Mouse (Mus musculus) erythroblast, embryonic 14.5 days (primary cell): ENCODE measurements around the gene Cycs. TPM values are rescaled to one million over a fixed set of nuclear protein-coding genes. Genes with fewer than 3 reads are reported as not detected.
A peak's percentile ranks its signal among the peaks of the same experiment; 100 is the strongest.

Experiments
- H3K27me3 ChIP-seq: 2 replicates; pipeline ENCODE4 v1.6.1; 2012; ENCODE audit warnings: inconsistent platforms; ENCODE audit not compliant: control insufficient read depth
- H3K36me3 ChIP-seq: 2 replicates; pipeline ENCODE4 v1.6.1; 2012; ENCODE audit warnings: mild to moderate bottlenecking, inconsistent platforms; ENCODE audit not compliant: control insufficient read depth
- H3K4me1 ChIP-seq: 2 replicates; pipeline ENCODE4 v1.6.1; 2012; ENCODE audit warnings: inconsistent platforms; ENCODE audit not compliant: control insufficient read depth
- H3K4me3 ChIP-seq: replicated peaks from 2 replicates; pipeline ENCODE3; 2012; ENCODE audit warnings: moderate library complexity, mild to moderate bottlenecking, inconsistent platforms
- H3K9me3 ChIP-seq: 2 replicates; pipeline ENCODE4 v1.6.1; 2012; ENCODE audit warnings: low read length, inconsistent platforms, mixed read lengths; ENCODE audit not compliant: control insufficient read depth
- GATA1 ChIP-seq: IDR thresholded peaks from 2 replicates; pipeline ENCODE4 v1.6.1; 2012; ENCODE audit warnings: low read length, inconsistent platforms, mixed read lengths
- TAL1 ChIP-seq: IDR thresholded peaks from 3 replicates; pipeline ENCODE4 v1.6.1; 2012; ENCODE audit warnings: low read length, inconsistent platforms, mixed read lengths
- polyA plus RNA-seq: library from polyadenylated mRNA; stranded (reverse); fragments of >175 nt; gene quantifications from 2 replicates; pipeline ENCODE4 v1.2.3, GENCODE M21; 2012

Gene Cycs
- 0.88 and 1.4 TPM in 2 replicates for polyA plus RNA-seq

DNA sequence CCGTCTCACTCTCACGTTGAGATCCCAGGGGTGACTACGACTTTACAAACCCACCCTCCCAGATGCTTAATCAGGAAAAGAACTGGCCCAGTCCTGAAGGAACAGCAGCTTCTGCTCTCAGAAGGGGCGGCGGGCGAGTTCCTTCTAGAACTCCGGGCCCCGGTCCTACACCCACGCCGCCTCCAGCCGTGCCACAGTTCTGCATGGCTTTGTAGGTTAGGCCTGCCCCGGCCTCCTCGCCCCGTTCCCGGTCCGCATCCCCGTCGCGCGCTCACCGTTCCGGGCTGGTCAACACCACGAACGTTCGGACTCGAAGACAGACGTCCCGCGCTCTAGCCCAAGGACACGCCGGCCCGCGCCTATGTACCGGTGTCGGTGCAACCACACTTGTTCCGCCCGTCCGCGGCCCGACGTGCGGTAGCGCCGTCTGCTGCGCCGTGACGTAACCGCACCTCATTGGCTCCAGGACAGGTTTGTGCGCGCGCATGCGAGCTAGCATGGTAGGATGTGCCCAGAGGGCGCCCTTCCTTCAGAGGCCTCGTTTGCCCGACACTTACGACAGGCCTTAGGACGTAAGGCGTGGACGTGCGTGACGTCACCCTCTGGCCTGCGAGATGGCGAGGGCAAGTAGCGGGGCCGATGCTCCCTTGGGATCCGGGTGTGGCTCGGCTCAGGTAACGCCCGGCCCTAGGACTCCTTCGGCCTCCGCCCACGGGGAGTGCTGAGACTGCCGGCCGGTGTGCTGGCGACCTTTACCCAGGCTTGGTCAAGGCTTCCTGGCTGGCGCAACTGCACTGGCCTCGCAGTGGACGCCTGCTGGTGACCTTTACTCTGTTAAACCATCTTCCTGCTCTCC, at the start of gene Cycs:
Gene Cycs, minus strand, starts transcription at position 398 of the 856 bp plus-strand sequence.
- H3K27me3 ChIP-seq, result no peaks in the 10 kb centered on the region
- TF ChIP-seq TAL1 (no peak), GATA1 (no peak)
- peaks cover 23% of the 10 kb centered on the region for H3K4me1 ChIP-seq
- H3K9me3 ChIP-seq, result no peaks in the 10 kb centered on the region
- peak within 1 kb of the TSS; percentile 83 for H3K4me3 ChIP-seq
- H3K36me3 ChIP-seq, result peaks cover 19% of the 10 kb centered on the region

DNA sequence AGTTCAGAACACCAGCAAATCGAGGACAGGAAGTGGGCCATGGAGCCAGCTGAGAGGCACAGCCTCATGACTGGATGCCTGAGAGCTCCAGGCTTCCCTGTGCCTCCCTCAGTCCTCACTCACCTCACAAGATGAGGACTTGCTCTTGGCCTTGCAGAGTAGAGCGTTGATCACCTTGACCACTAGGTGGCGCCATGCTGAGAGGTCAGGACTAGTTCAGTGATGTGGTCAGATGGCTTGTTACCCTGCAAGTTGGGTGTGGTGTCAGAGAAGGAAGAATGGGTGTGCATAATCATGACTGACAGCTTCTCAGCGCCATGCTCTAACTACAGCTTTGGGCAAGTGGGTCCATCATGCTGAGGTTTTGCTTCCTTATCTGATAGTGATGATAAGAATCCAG, 35.3 kb upstream of the Cycs start:
- peaks cover 4% of the 10 kb centered on the region for H3K4me1 ChIP-seq
- H3K9me3 ChIP-seq, result no peaks in the 10 kb centered on the region
- H3K36me3 ChIP-seq, result no peaks in the 10 kb centered on the region
- TF ChIP-seq TAL1, result no peak
- no peak for TF ChIP-seq GATA1
- H3K27me3 ChIP-seq, result no peaks in the 10 kb centered on the region
- H3K4me3 ChIP-seq, result no peak overlapping the region

DNA sequence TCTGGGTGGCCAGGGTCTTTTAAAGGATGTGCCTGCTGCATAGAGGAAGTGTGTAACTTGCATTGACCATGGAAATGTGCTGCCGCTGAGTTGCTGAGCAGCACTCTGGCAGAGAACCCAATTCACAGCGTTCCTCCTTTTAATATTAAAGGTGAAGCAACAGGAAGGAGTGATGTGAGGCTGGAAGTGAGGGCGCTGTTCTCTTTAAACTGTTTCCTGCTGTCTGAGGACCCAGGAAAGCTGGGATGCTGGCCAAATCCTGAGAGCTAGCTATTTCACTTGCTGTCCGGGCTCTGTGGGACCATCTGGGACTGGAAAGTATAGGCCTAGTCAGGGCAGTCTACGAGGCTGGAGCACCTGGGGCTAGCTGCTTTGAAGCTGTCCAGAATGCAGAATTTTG, 32.2 kb upstream of the Cycs start:
- TF ChIP-seq GATA1 (no peak), TAL1 (no peak)
- peaks cover 4% of the 10 kb centered on the region for H3K9me3 ChIP-seq
- H3K36me3 ChIP-seq, result no peaks in the 10 kb centered on the region
- 0 out of 2 replicates have a peak, but pooled peaks cover 3% of the 10 kb centered on the region for H3K27me3 ChIP-seq
- no peak overlapping the region for H3K4me3 ChIP-seq
- peaks cover 11% of the 10 kb centered on the region for H3K4me1 ChIP-seq

DNA sequence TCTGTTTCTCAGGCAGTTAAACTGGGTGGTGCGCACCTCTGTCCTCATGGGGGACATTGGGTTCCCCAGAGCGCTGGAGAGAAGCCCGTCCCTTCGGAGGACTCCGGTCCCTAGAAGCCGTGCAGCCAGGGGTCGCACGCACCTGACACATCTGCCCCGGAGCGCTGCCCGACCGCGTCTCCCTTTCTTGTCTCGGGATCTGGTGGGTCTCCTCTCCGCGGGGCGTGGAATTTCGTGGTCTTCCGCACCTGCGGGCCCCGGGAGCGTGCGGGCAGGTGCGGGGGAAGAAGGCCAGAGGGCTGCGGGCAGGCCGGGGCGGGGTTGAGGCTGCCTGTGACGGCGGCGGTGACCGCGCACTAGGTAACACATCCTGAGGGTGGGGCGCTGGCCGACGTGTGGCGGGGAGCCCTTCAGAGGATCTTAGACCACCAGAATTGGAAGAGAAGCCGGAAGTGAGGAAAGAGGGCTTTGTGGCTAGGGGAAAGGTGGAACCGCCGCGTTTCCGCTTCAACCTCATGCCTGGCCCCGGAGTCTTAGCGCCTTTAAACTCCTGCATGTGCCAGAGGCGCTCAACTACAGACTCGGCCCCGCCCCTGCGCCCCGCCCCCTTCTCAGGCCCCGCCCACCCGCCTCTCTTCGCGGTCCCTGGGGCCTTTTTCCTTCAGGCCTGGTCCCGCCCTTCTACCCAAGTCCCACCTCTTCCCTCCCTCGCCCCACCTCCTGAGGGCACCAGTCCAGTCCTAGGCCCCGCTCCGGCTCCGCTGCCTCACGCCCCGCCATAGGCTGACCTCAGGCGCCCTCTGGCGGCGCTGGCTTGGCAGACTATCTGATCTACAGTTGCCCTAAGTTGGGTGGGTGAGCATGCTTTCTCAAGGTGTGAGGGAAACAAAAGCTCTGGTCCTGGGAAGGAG, 30.2 kb upstream of the Cycs start, which contains the start of gene 4921507P07Rik:
Gene 4921507P07Rik, minus strand, starts transcription at position 332 of the 911 bp plus-strand sequence.
- peaks cover 4% of the 10 kb centered on the region for H3K9me3 ChIP-seq
- H3K36me3 ChIP-seq, result no peaks in the 10 kb centered on the region
- TF ChIP-seq TAL1 (no peak), GATA1 (no peak)
- H3K27me3 ChIP-seq, result 0 out of 2 replicates have a peak, but pooled peaks cover 3% of the 10 kb centered on the region
- peak within 1 kb of the TSS; percentile 63 for H3K4me3 ChIP-seq
- peaks cover 11% of the 10 kb centered on the region for H3K4me1 ChIP-seq

DNA sequence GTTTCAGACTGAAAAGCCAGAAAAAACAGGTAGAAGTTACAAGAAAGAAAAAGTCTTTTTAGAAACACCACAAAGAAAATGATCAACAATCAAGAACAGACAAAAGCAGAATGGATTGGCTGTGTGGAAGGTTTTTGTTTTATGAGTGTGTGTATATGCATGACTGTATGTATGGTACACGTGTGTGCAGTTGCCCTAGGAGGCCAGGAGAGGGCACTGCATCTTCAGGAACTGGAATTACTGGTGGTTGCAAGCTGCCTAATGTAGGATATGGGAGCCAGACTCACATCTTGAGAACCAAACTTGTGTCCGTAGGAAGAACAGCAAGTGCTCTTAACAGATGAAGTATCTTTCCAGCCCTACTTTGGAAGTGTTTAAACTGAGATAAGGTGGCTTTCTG, 28.0 kb upstream of the Cycs start:
- Histone ChIP-seq H3K4me1 (peaks cover 11% of the 10 kb centered on the region), H3K36me3 (no peaks in the 10 kb centered on the region), H3K9me3 (peaks cover 4% of the 10 kb centered on the region), H3K27me3 (0 out of 2 replicates have a peak, but pooled peaks cover 3% of the 10 kb centered on the region), H3K4me3 (no peak overlapping the region)
- TF ChIP-seq GATA1 (no peak), TAL1 (no peak)

DNA sequence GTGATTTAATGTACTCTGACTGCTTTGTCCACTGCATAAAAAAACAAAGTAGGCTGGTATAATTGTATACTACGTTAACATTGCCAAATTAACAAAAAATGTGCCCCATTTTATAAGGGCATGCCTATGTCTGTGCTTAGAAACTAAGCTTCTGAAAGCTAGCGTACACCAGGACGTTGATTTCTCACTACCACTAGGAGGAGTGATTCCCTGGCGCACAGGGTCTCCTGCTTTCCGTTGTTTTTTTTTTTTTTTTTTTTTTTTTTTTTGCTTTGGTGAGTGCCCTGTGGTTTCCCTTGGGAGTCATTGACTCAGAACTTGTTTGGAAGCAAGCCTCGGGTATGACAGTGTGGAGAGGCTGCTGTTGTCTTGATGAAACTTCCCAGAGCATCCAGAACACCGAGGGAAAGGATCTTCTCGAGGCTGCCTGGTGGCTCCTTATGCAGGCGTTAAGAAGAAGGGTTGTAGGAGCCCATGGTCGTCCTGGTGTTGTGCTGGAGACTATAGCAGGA, 27.1 kb upstream of the Cycs start:
- Histone ChIP-seq H3K4me1 (peaks cover 11% of the 10 kb centered on the region), H3K36me3 (no peaks in the 10 kb centered on the region), H3K4me3 (no peak overlapping the region), H3K9me3 (peaks cover 4% of the 10 kb centered on the region), H3K27me3 (0 out of 2 replicates have a peak, but pooled peaks cover 3% of the 10 kb centered on the region)
- TF ChIP-seq TAL1, result peak; percentile 14; the same call in 1 of the 3 replicates
- TF ChIP-seq GATA1, result no peak

DNA sequence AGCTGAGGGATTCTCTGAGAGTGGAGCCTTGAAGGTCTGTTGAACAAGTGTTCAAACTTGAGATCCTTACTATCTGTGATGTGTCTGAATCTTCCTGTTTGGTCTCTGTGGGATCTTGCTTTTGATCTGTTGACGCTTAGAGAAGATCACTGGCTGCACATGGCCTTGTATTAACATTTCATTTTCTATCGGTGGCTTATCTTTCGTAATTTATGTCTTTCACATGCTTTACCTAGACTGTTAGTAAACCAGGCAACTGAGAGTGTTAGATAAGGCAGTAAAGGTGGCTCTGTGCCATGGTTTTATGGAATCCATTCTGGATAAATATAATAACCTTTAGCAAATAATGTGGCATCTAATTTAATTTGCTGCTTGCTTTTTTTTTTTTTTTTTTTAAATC, 23.9 kb upstream of the Cycs start:
- H3K9me3 ChIP-seq, result peaks cover 4% of the 10 kb centered on the region
- H3K4me3 ChIP-seq, result no peak overlapping the region
- H3K36me3 ChIP-seq, result no peaks in the 10 kb centered on the region
- TF ChIP-seq TAL1, result no peak
- 0 out of 2 replicates have a peak, but pooled peaks cover under 1% of the 10 kb centered on the region for H3K27me3 ChIP-seq
- H3K4me1 ChIP-seq, result no peaks in the 10 kb centered on the region; the same call in 1 of the 2 replicates

DNA sequence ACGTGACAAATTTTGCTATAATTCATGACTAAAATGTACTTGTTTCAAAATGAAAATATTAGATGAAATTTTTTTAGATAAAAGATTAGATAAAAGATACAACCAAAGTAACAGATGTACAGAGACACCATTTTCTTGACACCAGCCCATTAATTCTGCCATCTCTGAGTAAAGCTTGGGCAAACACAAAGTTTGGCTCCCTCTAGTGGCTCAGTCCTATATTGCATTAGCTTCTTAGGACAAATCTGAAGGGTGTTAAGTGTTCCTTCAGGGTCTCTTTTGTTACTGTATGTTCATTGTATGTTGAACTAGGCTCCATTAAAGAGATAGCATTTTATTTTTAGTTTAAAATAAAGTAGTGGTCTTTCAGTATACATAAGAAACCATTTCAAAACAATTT, 21.9 kb upstream of the Cycs start:
- Histone ChIP-seq H3K4me1 (no peaks in the 10 kb centered on the region; the same call in 1 of the 2 replicates), H3K4me3 (no peak overlapping the region), H3K27me3 (no peaks in the 10 kb centered on the region), H3K9me3 (no peaks in the 10 kb centered on the region), H3K36me3 (no peaks in the 10 kb centered on the region)
- no peak for TF ChIP-seq TAL1
- TF ChIP-seq GATA1, result no peak
